In genomic region chr2:117018917-117019538, GRCm38 (mm10) we compare ENCODE assay signal across 8 mouse cellular contexts.
DNase-seq lines count a peak whose midpoint lies in the region; ATAC-seq and TF ChIP-seq lines count a peak whose summit lies in the region.

No protein-coding gene starts in this region.

- 45% methylated on average over 6 of the region's 6 CpGs for WGBS in heart, embryonic 16.5 days

- H3K4me1 ChIP-seq in E14TG2a.4 (replicated peaks; ENCODE audit: low read depth, low read length) = peaks cover 27% of the 10 kb centered on the region
- peaks cover 5% of the 10 kb centered on the region; the same call in 1 of the 2 replicates for H3K4me1 ChIP-seq in heart, embryonic 16.5 days (ENCODE audit: control insufficient read depth, insufficient read depth, low read length)

- H3K9me3 ChIP-seq in E14TG2a.4 (ENCODE audit: low read length) = no peaks in the 10 kb centered on the region
- no peaks in the 10 kb centered on the region for H3K9me3 ChIP-seq in heart, embryonic 16.5 days (replicated peaks; ENCODE audit: control insufficient read depth, low read length)

- TF ChIP-seq CTCF in E14TG2a.4 (conservative IDR thresholded peaks at IDR 0.05; ENCODE audit: low read length) = no peak
- no peak for TF ChIP-seq CTCF in left cerebral cortex, adult 2 months (IDR thresholded peaks at IDR 0.05)

- intact Hi-C loops in left cerebral cortex, adult 2 months (cut with DNase I) = loop anchor here (1.0 to 10.0 kb wide), 6 partner anchors 44 to 366 kb away; no protein-coding TSS in a partner anchor

- peak; percentile 17 to 29 for DNase-seq in cerebellum, postnatal 10 days
- no peak for DNase-seq in cerebellum, postnatal 25 days
- DNase-seq in embryo, embryonic 11 days = peak; percentile 82
- DNase-seq in left cerebral cortex, adult 2 months (ENCODE audit: extremely low spot score in 1 of 2, low spot score in 2 of 2) = peak in 1 of 2 experiments; percentile 26
- DNase-seq in mesoderm, embryonic 11.5 days (ENCODE audit: low read depth, low spot score) = peak; percentile 52
- peak; percentile 75 for DNase-seq in testis, postnatal 14 days (ENCODE audit: low spot score)

- H3K4me2 ChIP-seq in heart, embryonic 16.5 days (ENCODE audit: low read depth, low read length) = no peak overlapping the region

- H3K9ac ChIP-seq in heart, embryonic 16.5 days (ENCODE audit: low read length) = no peak overlapping the region

- peak overlapping the region; percentile 18 for H3K4me3 ChIP-seq in E14TG2a.4 (replicated peaks; ENCODE audit: low read length)
- no peak overlapping the region for H3K4me3 ChIP-seq in heart, embryonic 16.5 days (ENCODE audit: low read length)
- H3K4me3 ChIP-seq in left cerebral cortex, adult 2 months = no peak overlapping the region

- H3K36me3 ChIP-seq in E14TG2a.4 (ENCODE audit: insufficient read depth, low read length) = no peaks in the 10 kb centered on the region
- H3K36me3 ChIP-seq in heart, embryonic 16.5 days (ENCODE audit: control insufficient read depth, insufficient read depth) = no peaks in the 10 kb centered on the region

- H3K27me3 ChIP-seq in E14TG2a.4 (ENCODE audit: insufficient read depth, low read length) = no peaks in the 10 kb centered on the region
- no peaks in the 10 kb centered on the region for H3K27me3 ChIP-seq in heart, embryonic 16.5 days (ENCODE audit: control insufficient read depth, insufficient read depth, low read length)

- peak overlapping the region; percentile 77 for H3K27ac ChIP-seq in heart, embryonic 16.5 days (ENCODE audit: low read length)
- peak overlapping the region; percentile 87 for H3K27ac ChIP-seq in left cerebral cortex, adult 2 months

- ATAC-seq in heart, embryonic 16.5 days (replicated peaks; ENCODE audit: extremely low read depth, insufficient read depth, low FRiP score) = peak; percentile 62; the same call in 1 of the 2 replicates

Comparison
In these comparisons a context has a peak if more than half of its experiments do, and no peak if none do; other contexts are left out.
1. DNase-seq: peak in cerebellum, postnatal 10 days (2 of 2), embryo, embryonic 11 days (single experiment), mesoderm, embryonic 11.5 days (single experiment) and testis, postnatal 14 days (single experiment); none in cerebellum, postnatal 25 days (0 of 2).